Mouse (Mus musculus): Measurements from ENCODE around the gene Rbp7.
A peak's percentile ranks its signal among the peaks of the same experiment; 100 is the strongest.

Gene Rbp7

GRCm38 (mm10) chr4:149404640-149405465 lies 49.9 kb downstream of the Rbp7 start:
- DNase-seq = no peak

GRCm38 (mm10) chr4:149403037-149403436 lies 51.7 kb downstream of the Rbp7 start:
- no peak for DNase-seq

DNA sequence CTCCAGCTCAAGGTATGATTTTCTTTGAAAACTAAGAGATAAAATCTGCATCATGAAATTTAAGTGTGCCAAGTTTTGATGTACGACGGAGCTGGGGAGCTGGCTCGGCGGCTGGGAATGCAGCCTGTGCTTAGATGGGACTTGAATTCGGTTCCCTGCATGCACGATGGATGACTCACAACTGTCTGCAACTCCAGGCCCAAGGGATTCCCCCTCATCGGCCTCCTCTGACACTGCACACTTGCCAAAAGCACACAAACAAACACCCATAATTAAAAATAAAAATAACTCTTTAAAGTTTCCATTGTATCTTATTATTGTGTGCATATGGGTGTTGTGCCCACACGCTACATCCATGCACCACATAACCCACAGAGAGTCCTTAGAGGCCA lies 53.2 kb downstream of the Rbp7 start:
- DNase-seq = no peak

- peak; percentile 71 for DNase-seq
Measured at GRCm38 (mm10) chr4:149400878-149401590, 53.7 kb downstream of the Rbp7 start.
